Mouse (Mus musculus) kidney, postnatal 14 days (tissue): ENCODE results near the gene Nckap1l.

Experiments
- DNase-seq: peaks from one replicate; pipeline ENCODE4 v3.0.0; 2022; ENCODE audit warnings: mixed read lengths

Nckap1l gene

DNA sequence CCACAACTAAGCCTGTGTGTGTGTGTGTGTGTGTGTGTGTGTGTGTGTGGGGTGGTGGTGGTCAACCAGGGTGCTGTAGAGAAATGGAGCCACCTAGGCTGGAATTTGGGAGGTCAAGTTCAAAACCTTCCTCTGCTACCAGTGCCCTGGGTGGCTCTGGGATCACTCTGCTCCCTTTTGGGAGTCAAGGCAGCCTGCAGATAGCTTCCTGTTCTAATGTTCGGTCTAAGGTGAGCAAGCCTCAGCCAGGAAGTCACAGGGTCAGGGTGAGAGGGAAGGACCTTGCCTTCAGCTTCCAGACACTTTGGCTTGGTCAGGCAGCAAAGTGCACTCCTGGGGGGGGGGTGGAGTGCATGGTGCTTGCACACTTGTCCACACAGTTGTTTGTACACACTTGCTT, 87.1 kb downstream of the Nckap1l start:
- DNase-seq = no peak

DNA sequence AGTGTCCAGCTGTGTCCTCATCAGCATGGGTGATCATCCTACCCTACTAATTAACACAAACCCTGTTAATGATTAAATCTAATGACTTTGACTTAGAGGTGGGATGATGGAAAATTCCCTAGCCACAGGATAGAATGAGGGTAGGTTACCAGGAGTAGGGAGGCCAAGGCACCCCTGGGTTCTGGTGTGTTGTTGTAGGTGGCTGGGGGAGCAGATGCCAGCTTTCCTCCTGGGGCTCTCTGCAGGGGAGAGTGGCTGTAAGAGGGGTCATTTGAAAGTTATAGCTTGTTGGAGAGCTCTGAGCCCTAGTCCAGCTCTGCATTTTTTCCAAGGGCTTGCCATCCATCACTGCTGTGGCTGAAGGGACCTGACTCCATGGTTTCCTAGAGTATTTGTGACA, 88.9 kb downstream of the Nckap1l start:
- DNase-seq = peak; percentile 70

DNA sequence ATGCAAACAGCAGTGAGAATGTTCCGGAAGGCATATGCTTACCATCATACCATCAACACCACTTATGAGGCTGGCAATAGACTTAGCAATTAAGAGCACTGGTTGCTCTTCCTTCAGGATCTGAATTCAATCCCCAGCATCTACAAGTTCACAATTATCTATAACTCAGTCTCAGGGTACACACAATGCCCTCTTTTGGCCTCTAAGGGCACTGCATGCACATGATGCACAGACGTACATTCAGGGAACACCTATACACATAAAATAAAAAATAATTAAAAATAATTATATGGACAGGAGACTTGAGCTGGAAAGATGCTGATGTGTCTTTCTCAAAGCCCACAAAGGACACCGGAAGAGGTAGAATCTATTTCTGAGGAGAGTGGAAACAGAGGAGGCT, 94.4 kb downstream of the Nckap1l start:
- DNase-seq = no peak
